Mouse (Mus musculus) embryonic facial prominence, embryonic 11.5 days (tissue): ENCODE results near the gene Eif3l. TPM values are rescaled to one million over a fixed set of nuclear protein-coding genes. Genes with fewer than 3 reads are reported as not detected.

ENCODE experiments used
- polyA plus RNA-seq: library from polyadenylated mRNA; unstranded; fragments of >200 nt; fragmentation: Nextera tagmentation; extraction: Ambion mirVana; gene quantifications from 2 replicates; pipeline ENCODE4 v1.2.1, GENCODE M21; 2014

Gene Eif3l
- polyA plus RNA-seq, 1 experiment from 2014 or later, result 286 TPM

Other genes starting within 250 kb of the Eif3l start
- 10.9 and 11.3 TPM in 2 replicates for gene Cdc42ep1, start 232.6 kb upstream of the Eif3l start, polyA plus RNA-seq
- gene Lgals2, start 219.7 kb upstream of the Eif3l start, polyA plus RNA-seq, result not detected in 2 replicates
- 21.1 and 22.6 TPM in 2 replicates for gene Gga1, start 198.0 kb upstream of the Eif3l start, polyA plus RNA-seq
- 0.17 and 0.58 TPM in 2 replicates for gene Gm49510, start 175.5 kb upstream of the Eif3l start, polyA plus RNA-seq
- gene Sh3bp1, start 175.4 kb upstream of the Eif3l start, polyA plus RNA-seq, result 25.2 and 29.7 TPM in 2 replicates
- gene Pdxp, start 161.3 kb upstream of the Eif3l start, polyA plus RNA-seq, result 32.9 and 35.7 TPM in 2 replicates
- gene Lgals1, start 148.5 kb upstream of the Eif3l start, polyA plus RNA-seq, result 547 and 598 TPM in 2 replicates
- gene Nol12, start 140.2 kb upstream of the Eif3l start, polyA plus RNA-seq, result 56.7 and 58.8 TPM in 2 replicates
- 33.4 and 36.9 TPM in 2 replicates for gene Triobp, start 127.5 kb upstream of the Eif3l start, polyA plus RNA-seq
- gene H1f0, start 46.7 kb upstream of the Eif3l start, polyA plus RNA-seq, result 315 and 326 TPM in 2 replicates
- 0.18 TPM in 1 of 2 replicates, not detected in the other for gene Galr3, start 33.3 kb upstream of the Eif3l start, polyA plus RNA-seq
- 42.8 and 56.2 TPM in 2 replicates for gene Ankrd54, start 12.3 kb upstream of the Eif3l start, polyA plus RNA-seq
- gene Micall1, start 33.7 kb downstream of the Eif3l start, polyA plus RNA-seq, result 4.9 and 5.1 TPM in 2 replicates
- 388 and 414 TPM in 2 replicates for gene Polr2f, start 65.8 kb downstream of the Eif3l start, polyA plus RNA-seq
- 6.8 and 7.9 TPM in 2 replicates for gene 1700088E04Rik, start 66.1 kb downstream of the Eif3l start, polyA plus RNA-seq
- gene Sox10, start 90.1 kb downstream of the Eif3l start, polyA plus RNA-seq, result 11.6 and 12.2 TPM in 2 replicates
- gene Pick1, start 154.0 kb downstream of the Eif3l start, polyA plus RNA-seq, result 17.2 and 18.0 TPM in 2 replicates
- gene Gm49486, start 154.2 kb downstream of the Eif3l start, polyA plus RNA-seq, result 0.32 and 0.41 TPM in 2 replicates
- gene Slc16a8, start 179.6 kb downstream of the Eif3l start, polyA plus RNA-seq, result 0.28 TPM in 1 of 2 replicates, not detected in the other
- gene Baiap2l2, start 210.4 kb downstream of the Eif3l start, polyA plus RNA-seq, result 1.9 and 5.2 TPM in 2 replicates